Mouse (Mus musculus) heart, postnatal 0 days (tissue): ENCODE data around the gene Shank3. TPM values are rescaled to one million over a fixed set of nuclear protein-coding genes. Genes with fewer than 3 reads are reported as not detected.

Experiments used
- ATAC-seq: fragments of 200-750 bp; cut with Nextera tagmentation; 2 replicates; pipeline ENCODE4 v1.8.0; 2017; ENCODE audit warnings: low read depth, moderate number of reproducible peaks, moderate library complexity; ENCODE audit not compliant: insufficient read depth
- DNase-seq: peaks from one replicate; pipeline ENCODE4 v3.0.0-alpha.2; 2016; ENCODE audit warnings: low spot score
- H3K27ac ChIP-seq: fragments of 300-500 bp; sonication (generic); 2 replicates; pipeline ENCODE4 v1.5.1; 2014; ENCODE audit warnings: low read depth, mild to moderate bottlenecking
- H3K27me3 ChIP-seq: fragments of 300-500 bp; sonication (generic); 2 replicates; pipeline ENCODE4 v1.6.1; 2014; ENCODE audit warnings: low read length, mixed read lengths; ENCODE audit not compliant: control insufficient read depth, insufficient read depth
- H3K36me3 ChIP-seq: fragments of 300-500 bp; sonication (generic); replicated peaks from 2 replicates; pipeline ENCODE4 v1.6.1; 2014; ENCODE audit warnings: low read length, mixed read lengths; ENCODE audit not compliant: control insufficient read depth, insufficient read depth
- H3K4me1 ChIP-seq: fragments of 300-500 bp; sonication (generic); 2 replicates; pipeline ENCODE4 v1.6.1; 2014; ENCODE audit warnings: antibody characterized with exemption; ENCODE audit not compliant: control insufficient read depth, insufficient read depth
- H3K4me2 ChIP-seq: fragments of 300-500 bp; sonication (generic); 2 replicates; pipeline ENCODE4 v1.6.1; 2014; ENCODE audit warnings: low read depth, mild to moderate bottlenecking, low read length, moderate library complexity
- H3K4me3 ChIP-seq: fragments of 300-500 bp; sonication (generic); 2 replicates; pipeline ENCODE4 v1.5.1; 2014; ENCODE audit warnings: low read depth, low read length
- H3K9ac ChIP-seq: fragments of 300-500 bp; sonication (generic); replicated peaks from 2 replicates; pipeline ENCODE4 v1.6.1; 2014; ENCODE audit warnings: low read depth, low read length, mixed read lengths
- H3K9me3 ChIP-seq: fragments of 300-500 bp; sonication (generic); replicated peaks from 2 replicates; pipeline ENCODE4 v1.6.1; 2016; ENCODE audit warnings: low read length; ENCODE audit not compliant: control insufficient read depth
- CTCF ChIP-seq: IDR thresholded peaks from 2 replicates; pipeline ENCODE4 v1.5.1; 2016; ENCODE audit warnings: antibody characterized with exemption, control low read depth, low read depth
- EP300 ChIP-seq: IDR thresholded peaks from 2 replicates; pipeline ENCODE4 v1.6.1; 2016; ENCODE audit warnings: antibody characterized with exemption, low read depth
- WGBS: fragments of 180-500 bp; shearing (Covaris S2); extraction: QIAGEN DNeasy Blood & Tissue Kit; methylation state at CpG from one replicate; pipeline ENCODE4 v1.1.7; 2014; 5-methylcytosine and 5-hydroxymethylcytosine counted together
- polyA plus RNA-seq: library from polyadenylated mRNA; unstranded; fragments of >200 nt; fragmentation: Nextera tagmentation; extraction: Ambion mirVana; gene quantifications from 2 replicates; pipeline ENCODE4 v1.2.1, GENCODE M21; 2015
- total RNA-seq: library from RNA; depleted of rRNA; stranded (reverse); fragments of >200 nt; gene quantifications from 2 replicates; pipeline ENCODE4 v1.2.3, GENCODE M21; 2014; ENCODE audit warnings: low replicate concordance

Shank3 gene
- total and polyA plus RNA-seq, 2 experiments from 2014 or later: 1.1 to 26.5 TPM

GRCm38 (mm10) chr15:89557179-89557995 is 58.0 kb downstream of the Shank3 start:
- no peak for DNase-seq
- H3K27ac ChIP-seq: no peak overlapping the region
- no peak overlapping the region for H3K9ac ChIP-seq

GRCm38 (mm10) chr15:89557996-89558390 is 58.6 kb downstream of the Shank3 start:
- Histone ChIP-seq H3K4me3 (peak overlapping the region; percentile 18), H3K4me2 (peak overlapping the region; percentile 38), H3K9me3 (no peaks in the 10 kb centered on the region), H3K4me1 (peaks cover 3% of the 10 kb centered on the region), H3K36me3 (no peaks in the 10 kb centered on the region), H3K27ac (no peak overlapping the region), H3K9ac (no peak overlapping the region), H3K27me3 (peaks cover 37% of the 10 kb centered on the region)
- ATAC-seq (no peak), DNase-seq (no peak)
- 25% methylated on average over 32 of the region's 34 CpGs for WGBS
- TF ChIP-seq CTCF (no peak), EP300 (no peak)

More at GRCm38 (mm10) chr15:89557179-89557995, 58.0 kb downstream of the Shank3 start:
- Histone ChIP-seq H3K4me1 (peaks cover 3% of the 10 kb centered on the region), H3K4me2 (peak overlapping the region; percentile 38), H3K9me3 (no peaks in the 10 kb centered on the region), H3K4me3 (peak overlapping the region; percentile 18; the same call in 1 of the 2 replicates), H3K27me3 (peaks cover 37% of the 10 kb centered on the region), H3K36me3 (no peaks in the 10 kb centered on the region)
- ATAC-seq: no peak
- 30% methylated on average over 39 of the region's 40 CpGs for WGBS
- TF ChIP-seq CTCF: no peak
- no peak for TF ChIP-seq EP300

- Histone ChIP-seq H3K27me3 (peaks cover 37% of the 10 kb centered on the region), H3K9ac (no peak overlapping the region), H3K9me3 (no peaks in the 10 kb centered on the region), H3K4me2 (no peak overlapping the region), H3K36me3 (no peaks in the 10 kb centered on the region), H3K4me1 (peaks cover 3% of the 10 kb centered on the region), H3K4me3 (no peak overlapping the region), H3K27ac (no peak overlapping the region)
- no peak for DNase-seq
- no peak for TF ChIP-seq CTCF
- no peak for TF ChIP-seq EP300
- WGBS: 51% methylated on average over 10 of the region's 10 CpGs
- no peak for ATAC-seq
Measured at GRCm38 (mm10) chr15:89559202-89559731, 59.8 kb downstream of the Shank3 start.

DNA sequence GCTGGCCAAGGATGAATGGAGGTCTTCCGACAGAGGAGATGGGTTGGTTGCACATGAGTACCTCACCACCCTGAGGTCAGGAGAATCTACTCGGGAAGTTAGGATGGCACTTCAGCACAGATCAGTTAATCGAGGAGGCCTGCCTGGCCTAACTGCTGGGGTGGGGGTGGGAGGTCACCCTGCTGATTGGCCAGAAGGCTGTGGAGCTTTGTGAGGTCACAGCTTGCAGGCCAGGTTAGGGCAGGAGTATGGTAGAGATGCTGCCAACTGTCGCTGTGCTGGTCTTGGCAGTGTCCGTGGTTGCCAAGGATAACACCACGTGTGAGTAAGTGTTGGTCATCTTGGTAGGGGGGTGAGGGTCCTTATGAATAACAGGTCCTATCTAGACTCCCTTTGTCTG is 68.7 kb downstream of the Shank3 start, which contains the start of gene Acr:
Acr (plus strand) TSS at position 213 of the 400 bp plus-strand sequence.
- H3K9ac ChIP-seq: no peak within 1 kb of the TSS
- H3K4me1 ChIP-seq: no peaks in the 10 kb centered on the region
- no peaks in the 10 kb centered on the region for H3K9me3 ChIP-seq
- 77% methylated on average over 6 of the region's 6 CpGs for WGBS
- no peak within 1 kb of the TSS for H3K4me3 ChIP-seq
- DNase-seq (no peak), ATAC-seq (no peak)
- H3K27me3 ChIP-seq: no peaks in the 10 kb centered on the region
- no peak within 1 kb of the TSS for H3K27ac ChIP-seq
- H3K36me3 ChIP-seq: no peaks in the 10 kb centered on the region
- no peak for TF ChIP-seq EP300
- TF ChIP-seq CTCF: no peak
- H3K4me2 ChIP-seq: no peak within 1 kb of the TSS

- Histone ChIP-seq H3K36me3 (no peaks in the 10 kb centered on the region), H3K4me1 (no peaks in the 10 kb centered on the region), H3K4me2 (no peak overlapping the region), H3K9me3 (no peaks in the 10 kb centered on the region), H3K27me3 (no peaks in the 10 kb centered on the region), H3K27ac (no peak overlapping the region), H3K9ac (no peak overlapping the region), H3K4me3 (no peak overlapping the region)
- ATAC-seq (no peak), DNase-seq (no peak)
- WGBS: 56% methylated on average over 8 of the region's 8 CpGs
- TF ChIP-seq EP300 (no peak), CTCF (no peak)
Measured at GRCm38 (mm10) chr15:89572147-89572546, 72.7 kb downstream of the Shank3 start.
